Mouse (Mus musculus) intestine, embryonic 15.5 days (tissue): ENCODE measurements around the gene Polr2b. TPM values are rescaled to one million over a fixed set of nuclear protein-coding genes. Genes with fewer than 3 reads are reported as not detected.

Experiments
- ATAC-seq: fragments of 200-750 bp; cut with Nextera tagmentation; 2 replicates; pipeline ENCODE4 v1.8.0; 2017; ENCODE audit warnings: moderate TSS enrichment, moderate library complexity
- H3K27ac ChIP-seq: fragments of 300-500 bp; sonication (generic); 2 replicates; pipeline ENCODE4 v1.5.1; 2015; ENCODE audit warnings: mild to moderate bottlenecking, inconsistent platforms
- H3K27me3 ChIP-seq: fragments of 300-500 bp; sonication (generic); replicated peaks from 2 replicates; pipeline ENCODE4 v1.6.1; 2015; ENCODE audit warnings: inconsistent platforms
- H3K36me3 ChIP-seq: fragments of 300-500 bp; sonication (generic); 2 replicates; pipeline ENCODE4 v1.6.1; 2015; ENCODE audit warnings: inconsistent platforms
- H3K4me1 ChIP-seq: fragments of 300-500 bp; sonication (generic); replicated peaks from 2 replicates; pipeline ENCODE4 v1.6.1; 2015; ENCODE audit warnings: inconsistent platforms
- H3K4me2 ChIP-seq: fragments of 300-500 bp; sonication (generic); replicated peaks from 2 replicates; pipeline ENCODE4 v1.6.1; 2015; ENCODE audit warnings: mild to moderate bottlenecking, inconsistent platforms
- H3K4me3 ChIP-seq: fragments of 300-500 bp; sonication (generic); replicated peaks from 2 replicates; pipeline ENCODE4 v1.5.1; 2015; ENCODE audit warnings: inconsistent platforms
- H3K9ac ChIP-seq: fragments of 300-500 bp; sonication (generic); 2 replicates; pipeline ENCODE4 v1.6.1; 2015; ENCODE audit warnings: inconsistent platforms
- H3K9me3 ChIP-seq: fragments of 300-500 bp; sonication (generic); 2 replicates; pipeline ENCODE4 v1.6.1; 2016; ENCODE audit warnings: inconsistent platforms
- WGBS: fragments of 180-500 bp; shearing (Covaris S2); methylation state at CpG from one replicate; pipeline ENCODE4 v1.1.7; 2015; 5-methylcytosine and 5-hydroxymethylcytosine counted together
- polyA plus RNA-seq: library from polyadenylated mRNA; unstranded; fragments of >200 nt; fragmentation: Nextera tagmentation; extraction: Ambion mirVana; gene quantifications from 2 replicates; pipeline ENCODE4 v1.2.1, GENCODE M21; 2015

Gene Polr2b
- polyA plus RNA-seq, 1 experiment from 2014 or later: 55.9 TPM

DNA sequence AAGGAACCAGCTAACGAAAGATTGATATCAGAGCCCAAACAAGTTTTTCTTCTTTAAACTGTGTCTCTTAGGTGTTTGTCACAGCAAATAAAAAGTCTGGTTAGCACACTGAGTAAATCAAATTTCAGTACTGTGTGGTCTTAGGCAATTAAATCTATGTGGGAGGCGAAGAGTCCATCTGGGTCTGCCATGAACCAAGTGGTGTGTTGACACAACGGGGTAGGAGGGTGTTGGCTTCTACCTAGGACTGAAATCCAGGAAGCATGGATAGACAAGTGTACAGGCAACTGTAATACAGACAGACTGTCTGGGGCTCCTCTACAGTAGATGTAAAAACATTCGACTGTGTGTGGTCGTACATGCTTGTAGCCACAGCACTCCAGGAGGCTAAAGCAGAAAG, 59.4 kb downstream of the Polr2b start:
- no peak overlapping the region for H3K9ac ChIP-seq
- peak; percentile 44; the same call in 1 of the 2 replicates for ATAC-seq
- no peaks in the 10 kb centered on the region for H3K36me3 ChIP-seq
- H3K4me3 ChIP-seq: no peak overlapping the region
- H3K27me3 ChIP-seq: no peaks in the 10 kb centered on the region
- no peak overlapping the region for H3K27ac ChIP-seq
- no peaks in the 10 kb centered on the region for H3K9me3 ChIP-seq
- H3K4me2 ChIP-seq: no peak overlapping the region
- H3K4me1 ChIP-seq: 0 out of 2 replicates have a peak, but pooled peaks cover 8% of the 10 kb centered on the region
- WGBS: 71% methylated on average over 5 of the region's 5 CpGs

GRCm38 (mm10) chr5:77370378-77370892, 60.5 kb downstream of the Polr2b start:
- H3K36me3 ChIP-seq: no peaks in the 10 kb centered on the region
- H3K4me2 ChIP-seq: no peak overlapping the region
- H3K27ac ChIP-seq: no peak overlapping the region
- H3K9ac ChIP-seq: no peak overlapping the region
- no peak for ATAC-seq
- H3K4me1 ChIP-seq: 0 out of 2 replicates have a peak, but pooled peaks cover 4% of the 10 kb centered on the region
- WGBS: 72% methylated on average over 5 of the region's 5 CpGs
- H3K27me3 ChIP-seq: no peaks in the 10 kb centered on the region
- H3K4me3 ChIP-seq: no peak overlapping the region
- H3K9me3 ChIP-seq: no peaks in the 10 kb centered on the region

DNA sequence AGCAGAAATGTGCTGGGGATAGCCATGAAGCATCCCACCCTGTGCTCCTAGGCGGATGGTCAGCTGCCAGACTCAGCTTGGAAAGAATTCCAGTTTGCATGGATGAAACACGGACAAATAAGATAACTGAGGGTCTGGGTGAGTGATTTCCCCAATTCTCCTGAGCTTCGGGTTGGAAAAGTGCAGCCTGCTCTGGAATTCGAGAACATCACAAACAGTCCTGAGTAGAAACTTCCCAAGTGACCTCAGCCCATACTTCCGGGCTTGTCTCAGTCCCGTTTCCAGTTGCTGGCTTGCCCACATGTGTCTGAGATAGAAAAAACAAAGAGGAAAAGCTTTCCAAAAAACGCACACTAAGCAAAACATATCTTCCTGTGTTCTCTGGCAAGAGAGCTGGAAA, 62.3 kb downstream of the Polr2b start:
- ATAC-seq: no peak
- Histone ChIP-seq H3K27me3 (no peaks in the 10 kb centered on the region), H3K27ac (no peak overlapping the region), H3K36me3 (no peaks in the 10 kb centered on the region), H3K9ac (no peak overlapping the region), H3K9me3 (no peaks in the 10 kb centered on the region), H3K4me1 (0 out of 2 replicates have a peak, but pooled peaks cover 4% of the 10 kb centered on the region), H3K4me2 (no peak overlapping the region), H3K4me3 (no peak overlapping the region)
- 58% methylated on average over 7 of the region's 7 CpGs for WGBS

DNA sequence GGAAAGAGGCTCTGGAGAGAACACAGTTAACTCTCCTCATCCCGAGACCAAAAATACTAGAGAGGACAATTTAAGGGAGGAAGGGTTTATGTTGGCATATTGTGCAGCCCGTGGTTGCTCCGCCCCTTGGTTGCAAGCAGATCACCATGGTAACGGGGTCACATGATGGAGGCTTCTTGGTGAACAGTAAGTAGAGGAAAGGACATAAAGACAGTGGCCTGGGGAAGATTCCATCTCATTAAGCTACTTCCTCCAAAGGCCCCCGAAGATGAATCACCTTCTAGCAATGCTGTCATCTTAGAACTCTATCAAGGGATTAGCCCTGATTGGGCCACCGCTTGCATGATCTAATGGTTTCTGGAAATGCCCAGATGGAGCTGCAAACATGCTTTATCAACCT, 62.8 kb downstream of the Polr2b start:
- Histone ChIP-seq H3K27ac (no peak overlapping the region), H3K36me3 (no peaks in the 10 kb centered on the region), H3K9ac (no peak overlapping the region), H3K4me1 (0 out of 2 replicates have a peak, but pooled peaks cover 4% of the 10 kb centered on the region), H3K9me3 (no peaks in the 10 kb centered on the region), H3K27me3 (no peaks in the 10 kb centered on the region), H3K4me3 (no peak overlapping the region), H3K4me2 (no peak overlapping the region)
- peak; percentile 39 for ATAC-seq
- whole genome bisulfite sequencing: 69% methylated on average over 6 of the region's 6 CpGs

DNA sequence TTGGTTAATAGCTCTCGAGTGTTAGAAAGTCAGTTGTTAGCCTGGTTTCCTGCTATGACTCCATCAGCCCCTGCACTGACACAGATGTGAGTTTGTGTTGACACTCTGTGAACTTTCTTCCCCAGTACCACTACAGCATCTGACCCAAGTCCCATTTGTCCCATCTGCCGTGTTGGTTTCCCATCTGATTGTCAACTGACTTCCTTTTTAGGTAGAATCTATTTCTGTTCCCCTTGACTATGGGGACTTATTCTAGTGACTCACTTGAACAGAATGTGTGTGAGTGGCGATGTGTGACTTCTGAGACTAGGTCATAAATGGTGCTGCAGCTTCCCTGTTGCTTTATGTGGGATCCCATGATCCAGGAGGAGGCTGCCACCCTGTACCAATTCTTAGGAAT, 65.0 kb downstream of the Polr2b start:
- Histone ChIP-seq H3K9me3 (no peaks in the 10 kb centered on the region), H3K4me3 (no peak overlapping the region), H3K27ac (no peak overlapping the region), H3K9ac (no peak overlapping the region), H3K4me1 (0 out of 2 replicates have a peak, but pooled peaks cover 2% of the 10 kb centered on the region), H3K36me3 (no peaks in the 10 kb centered on the region), H3K27me3 (no peaks in the 10 kb centered on the region), H3K4me2 (no peak overlapping the region)
- ATAC-seq: no peak
- 66% methylated on average over 3 of the region's 3 CpGs for WGBS

- WGBS: 73% methylated on average over 4 of the region's 4 CpGs
- Histone ChIP-seq H3K9ac (no peak overlapping the region), H3K27me3 (no peaks in the 10 kb centered on the region), H3K27ac (no peak overlapping the region), H3K4me1 (0 out of 2 replicates have a peak, but pooled peaks cover 2% of the 10 kb centered on the region), H3K36me3 (no peaks in the 10 kb centered on the region), H3K9me3 (no peaks in the 10 kb centered on the region), H3K4me2 (no peak overlapping the region), H3K4me3 (no peak overlapping the region)
- ATAC-seq: no peak
Measured at GRCm38 (mm10) chr5:77375546-77375945, 65.6 kb downstream of the Polr2b start.

DNA sequence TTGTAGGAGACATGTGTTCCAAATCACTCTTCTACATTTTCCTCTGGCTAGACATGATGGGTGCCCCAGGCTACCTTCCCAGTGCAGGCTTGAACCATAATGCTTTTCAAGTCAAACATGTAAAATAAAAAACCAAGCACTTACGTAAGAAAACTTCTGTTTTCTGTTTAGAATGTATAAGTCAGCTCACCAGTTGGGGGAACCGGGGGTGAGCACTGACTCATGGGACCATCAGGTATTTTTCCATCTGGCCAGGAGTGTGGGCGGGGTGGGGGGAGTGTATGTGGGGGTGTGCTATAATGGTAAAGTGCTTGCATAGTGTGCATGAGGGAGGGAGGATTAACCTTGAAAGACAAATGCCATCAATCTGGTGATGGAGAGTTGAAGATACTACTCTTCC, 68.1 kb downstream of the Polr2b start:
- Histone ChIP-seq H3K4me3 (no peak overlapping the region), H3K27me3 (no peaks in the 10 kb centered on the region), H3K4me2 (no peak overlapping the region), H3K9ac (no peak overlapping the region), H3K9me3 (no peaks in the 10 kb centered on the region), H3K4me1 (no peaks in the 10 kb centered on the region), H3K27ac (no peak overlapping the region), H3K36me3 (no peaks in the 10 kb centered on the region)
- no peak for ATAC-seq
- WGBS: 83% methylated on average over 3 of the region's 3 CpGs

GRCm38 (mm10) chr5:77379434-77380135, 69.6 kb downstream of the Polr2b start:
- ATAC-seq: no peak
- Histone ChIP-seq H3K27ac (no peak overlapping the region), H3K36me3 (no peaks in the 10 kb centered on the region), H3K4me2 (no peak overlapping the region), H3K9me3 (no peaks in the 10 kb centered on the region), H3K4me3 (no peak overlapping the region), H3K27me3 (no peaks in the 10 kb centered on the region), H3K9ac (no peak overlapping the region), H3K4me1 (peaks cover 4% of the 10 kb centered on the region; the same call in 1 of the 2 replicates)
- 67% methylated on average over 14 of the region's 14 CpGs for WGBS

GRCm38 (mm10) chr5:77380321-77380901, 70.5 kb downstream of the Polr2b start:
- 85% methylated on average over 17 of the region's 17 CpGs for WGBS
- Histone ChIP-seq H3K27me3 (no peaks in the 10 kb centered on the region), H3K4me1 (peaks cover 4% of the 10 kb centered on the region; the same call in 1 of the 2 replicates), H3K9ac (no peak overlapping the region), H3K4me2 (no peak overlapping the region), H3K27ac (no peak overlapping the region), H3K4me3 (no peak overlapping the region), H3K36me3 (no peaks in the 10 kb centered on the region), H3K9me3 (no peaks in the 10 kb centered on the region)
- no peak for ATAC-seq

DNA sequence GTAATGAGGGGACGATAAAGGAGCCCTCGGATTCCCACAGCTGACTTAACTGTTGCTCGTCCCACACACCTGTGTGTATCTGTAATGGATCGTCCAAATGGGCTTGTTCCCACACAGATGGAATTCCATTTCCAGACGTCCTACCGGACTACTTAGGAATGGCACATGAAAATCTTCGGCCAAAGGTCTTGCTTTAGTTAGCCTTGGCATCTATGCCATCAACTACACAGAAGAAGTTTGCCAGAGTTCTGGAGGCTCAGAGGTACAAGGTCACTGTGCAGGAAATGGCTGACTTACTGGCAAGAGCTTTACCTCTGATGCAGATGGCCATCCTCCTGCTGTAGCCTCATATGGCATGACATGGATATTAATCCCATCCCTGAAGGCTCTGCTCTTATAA, 71.3 kb downstream of the Polr2b start:
- no peaks in the 10 kb centered on the region for H3K27me3 ChIP-seq
- H3K4me2 ChIP-seq: no peak overlapping the region
- no peak overlapping the region for H3K4me3 ChIP-seq
- no peaks in the 10 kb centered on the region for H3K9me3 ChIP-seq
- H3K36me3 ChIP-seq: no peaks in the 10 kb centered on the region
- 83% methylated on average over 7 of the region's 7 CpGs for WGBS
- ATAC-seq: no peak
- no peak overlapping the region for H3K27ac ChIP-seq
- H3K9ac ChIP-seq: no peak overlapping the region
- H3K4me1 ChIP-seq: peaks cover 4% of the 10 kb centered on the region; the same call in 1 of the 2 replicates

GRCm38 (mm10) chr5:77381686-77382085, 71.7 kb downstream of the Polr2b start:
- Histone ChIP-seq H3K9ac (no peak overlapping the region), H3K4me3 (no peak overlapping the region), H3K4me1 (peaks cover 4% of the 10 kb centered on the region; the same call in 1 of the 2 replicates), H3K36me3 (no peaks in the 10 kb centered on the region), H3K4me2 (no peak overlapping the region), H3K27me3 (no peaks in the 10 kb centered on the region), H3K9me3 (no peaks in the 10 kb centered on the region), H3K27ac (no peak overlapping the region)
- 83% methylated on average over 5 of the region's 5 CpGs for WGBS
- ATAC-seq: no peak

GRCm38 (mm10) chr5:77383799-77384554, 74.0 kb downstream of the Polr2b start:
- Histone ChIP-seq H3K9me3 (no peaks in the 10 kb centered on the region), H3K9ac (no peak overlapping the region), H3K4me2 (peak overlapping the region; percentile 20), H3K27me3 (no peaks in the 10 kb centered on the region), H3K4me3 (no peak overlapping the region), H3K36me3 (no peaks in the 10 kb centered on the region), H3K27ac (no peak overlapping the region), H3K4me1 (peaks cover 4% of the 10 kb centered on the region; the same call in 1 of the 2 replicates)
- peak; percentile 62 for ATAC-seq
- WGBS: 87% methylated on average over 5 of the region's 5 CpGs
